Mouse (Mus musculus): ENCODE data around the gene Mrps18c. TPM values are rescaled to one million over a fixed set of nuclear protein-coding genes. Genes with fewer than 3 reads are reported as not detected.

The Mrps18c gene
- polyA plus RNA-seq, 1 experiment, result 7.0 TPM

GRCm38 (mm10) chr5:100837907-100838306 lies 39.5 kb downstream of the Mrps18c start:
- Histone ChIP-seq H3K4me3 (ENCODE audit: extremely low read depth, insufficient read depth, insufficient read length) (no peak overlapping the region), H3K36me3 (ENCODE audit: control insufficient read depth, insufficient read depth, low read length) (no peaks in the 10 kb centered on the region), H3K4me1 (ENCODE audit: control insufficient read depth, insufficient read depth, insufficient read length) (no peaks in the 10 kb centered on the region), H3K27me3 (ENCODE audit: control insufficient read depth, insufficient read depth, low read length) (no peaks in the 10 kb centered on the region), H3K27ac (ENCODE audit: insufficient read depth, low read length) (no peak overlapping the region)
- no peak for DNase-seq (ENCODE audit: low read depth in 1 of 2, low spot score in 2 of 2)
- WGBS, result 91% methylated on average over 7 of the region's 7 CpGs
- TF ChIP-seq POLR2A (IDR thresholded peaks at IDR 0.05; ENCODE audit: low read depth, low read length) (no peak), CTCF (IDR thresholded peaks at IDR 0.05; ENCODE audit: extremely low read depth, insufficient read depth, insufficient read length, insufficient replicate concordance) (no peak)

GRCm38 (mm10) chr5:100844485-100844884 lies 46.1 kb downstream of the Mrps18c start:
- 0 out of 2 replicates have a peak, but pooled peaks cover 4% of the 10 kb centered on the region for H3K4me1 ChIP-seq (ENCODE audit: control insufficient read depth, insufficient read depth, insufficient read length)
- H3K4me3 ChIP-seq (ENCODE audit: extremely low read depth, insufficient read depth, insufficient read length), result no peak overlapping the region
- H3K27ac ChIP-seq (ENCODE audit: insufficient read depth, low read length), result no peak overlapping the region
- 68% methylated on average over 3 of the region's 3 CpGs for WGBS
- no peaks in the 10 kb centered on the region for H3K27me3 ChIP-seq (ENCODE audit: control insufficient read depth, insufficient read depth, low read length)
- H3K36me3 ChIP-seq (ENCODE audit: control insufficient read depth, insufficient read depth, low read length), result no peaks in the 10 kb centered on the region
- TF ChIP-seq CTCF (IDR thresholded peaks at IDR 0.05; ENCODE audit: extremely low read depth, insufficient read depth, insufficient read length, insufficient replicate concordance), result no peak
- TF ChIP-seq POLR2A (IDR thresholded peaks at IDR 0.05; ENCODE audit: low read depth, low read length), result no peak
- no peak for DNase-seq (ENCODE audit: low read depth in 1 of 2, low spot score in 2 of 2)

- Histone ChIP-seq H3K36me3 (ENCODE audit: control insufficient read depth, insufficient read depth, low read length) (no peaks in the 10 kb centered on the region), H3K27ac (ENCODE audit: insufficient read depth, low read length) (peak within 1 kb of the TSS; percentile 21; the same call in 1 of the 2 replicates), H3K4me3 (ENCODE audit: extremely low read depth, insufficient read depth, insufficient read length) (peak within 1 kb of the TSS; percentile 68), H3K4me1 (ENCODE audit: control insufficient read depth, insufficient read depth, insufficient read length) (0 out of 2 replicates have a peak, but pooled peaks cover 4% of the 10 kb centered on the region), H3K27me3 (ENCODE audit: control insufficient read depth, insufficient read depth, low read length) (no peaks in the 10 kb centered on the region)
- TF ChIP-seq CTCF (IDR thresholded peaks at IDR 0.05; ENCODE audit: extremely low read depth, insufficient read depth, insufficient read length, insufficient replicate concordance), result no peak
- TF ChIP-seq POLR2A (IDR thresholded peaks at IDR 0.05; ENCODE audit: low read depth, low read length), result no peak
- DNase-seq (ENCODE audit: low read depth in 1 of 2, low spot score in 2 of 2), result no peak
- WGBS, result 3% methylated on average over 16 of the region's 16 CpGs
Observed at GRCm38 (mm10) chr5:100845485-100845847, 47.0 kb downstream of the Mrps18c start, which contains the start of gene Gpat3. TSS of gene Gpat3 (plus strand) at chr5:100845713.

GRCm38 (mm10) chr5:100845848-100846598 lies 47.6 kb downstream of the Mrps18c start:
- WGBS, result under 1% methylated on average over 52 of the region's 52 CpGs
- Histone ChIP-seq H3K4me3 (ENCODE audit: extremely low read depth, insufficient read depth, insufficient read length) (peak overlapping the region; percentile 68), H3K27ac (ENCODE audit: insufficient read depth, low read length) (peak overlapping the region; percentile 21; the same call in 1 of the 2 replicates), H3K27me3 (ENCODE audit: control insufficient read depth, insufficient read depth, low read length) (no peaks in the 10 kb centered on the region), H3K4me1 (ENCODE audit: control insufficient read depth, insufficient read depth, insufficient read length) (0 out of 2 replicates have a peak, but pooled peaks cover 4% of the 10 kb centered on the region), H3K36me3 (ENCODE audit: control insufficient read depth, insufficient read depth, low read length) (no peaks in the 10 kb centered on the region)
- TF ChIP-seq CTCF (IDR thresholded peaks at IDR 0.05; ENCODE audit: extremely low read depth, insufficient read depth, insufficient read length, insufficient replicate concordance) (no peak), POLR2A (IDR thresholded peaks at IDR 0.05; ENCODE audit: low read depth, low read length) (no peak)
- peak in 1 of 2 experiments; percentile 68 for DNase-seq (ENCODE audit: low read depth in 1 of 2, low spot score in 2 of 2)

- TF ChIP-seq POLR2A (IDR thresholded peaks at IDR 0.05; ENCODE audit: low read depth, low read length), result no peak
- H3K27ac ChIP-seq (ENCODE audit: insufficient read depth, low read length), result peak overlapping the region; percentile 21; the same call in 1 of the 2 replicates
- H3K4me1 ChIP-seq (ENCODE audit: control insufficient read depth, insufficient read depth, insufficient read length), result 0 out of 2 replicates have a peak, but pooled peaks cover 4% of the 10 kb centered on the region
- DNase-seq (ENCODE audit: low read depth in 1 of 2, low spot score in 2 of 2), result no peak
- H3K4me3 ChIP-seq (ENCODE audit: extremely low read depth, insufficient read depth, insufficient read length), result peak overlapping the region; percentile 68
- H3K27me3 ChIP-seq (ENCODE audit: control insufficient read depth, insufficient read depth, low read length), result no peaks in the 10 kb centered on the region
- WGBS, result 1% methylated on average over 22 of the region's 22 CpGs
- H3K36me3 ChIP-seq (ENCODE audit: control insufficient read depth, insufficient read depth, low read length), result no peaks in the 10 kb centered on the region
Observed at GRCm38 (mm10) chr5:100846599-100846920, 48.1 kb downstream of the Mrps18c start.

GRCm38 (mm10) chr5:100847143-100847542 lies 48.7 kb downstream of the Mrps18c start:
- TF ChIP-seq POLR2A (IDR thresholded peaks at IDR 0.05; ENCODE audit: low read depth, low read length) (no peak), CTCF (IDR thresholded peaks at IDR 0.05; ENCODE audit: extremely low read depth, insufficient read depth, insufficient read length, insufficient replicate concordance) (no peak)
- H3K4me1 ChIP-seq (ENCODE audit: control insufficient read depth, insufficient read depth, insufficient read length), result 0 out of 2 replicates have a peak, but pooled peaks cover 4% of the 10 kb centered on the region
- WGBS, result 3% methylated on average over 2 of the region's 2 CpGs
- H3K4me3 ChIP-seq (ENCODE audit: extremely low read depth, insufficient read depth, insufficient read length), result peak overlapping the region; percentile 68; the same call in 1 of the 2 replicates
- no peak for DNase-seq (ENCODE audit: low read depth in 1 of 2, low spot score in 2 of 2)
- no peak overlapping the region for H3K27ac ChIP-seq (ENCODE audit: insufficient read depth, low read length)
- H3K27me3 ChIP-seq (ENCODE audit: control insufficient read depth, insufficient read depth, low read length), result no peaks in the 10 kb centered on the region
- H3K36me3 ChIP-seq (ENCODE audit: control insufficient read depth, insufficient read depth, low read length), result no peaks in the 10 kb centered on the region

GRCm38 (mm10) chr5:100853963-100854362 lies 55.5 kb downstream of the Mrps18c start:
- H3K36me3 ChIP-seq (ENCODE audit: control insufficient read depth, insufficient read depth, low read length), result no peaks in the 10 kb centered on the region
- H3K27me3 ChIP-seq (ENCODE audit: control insufficient read depth, insufficient read depth, low read length), result no peaks in the 10 kb centered on the region
- peaks cover 10% of the 10 kb centered on the region for H3K4me1 ChIP-seq (ENCODE audit: control insufficient read depth, insufficient read depth, insufficient read length)
- no peak overlapping the region for H3K4me3 ChIP-seq (ENCODE audit: extremely low read depth, insufficient read depth, insufficient read length)
- DNase-seq (ENCODE audit: low read depth in 1 of 2, low spot score in 2 of 2), result no peak
- H3K27ac ChIP-seq (ENCODE audit: insufficient read depth, low read length), result no peak overlapping the region
- TF ChIP-seq POLR2A (IDR thresholded peaks at IDR 0.05; ENCODE audit: low read depth, low read length), result no peak
- TF ChIP-seq CTCF (IDR thresholded peaks at IDR 0.05; ENCODE audit: extremely low read depth, insufficient read depth, insufficient read length, insufficient replicate concordance), result no peak
- 81% methylated on average over 4 of the region's 4 CpGs for WGBS

Other genes with a start within 250 kb of the Mrps18c start
- gene Plac8, start 226.4 kb upstream of the Mrps18c start, polyA plus RNA-seq (2012; rRNA removed), result 322 and 350 TPM in 2 replicates
- 43.1 and 84.8 TPM in 2 replicates for gene Coq2, start 123.5 kb upstream of the Mrps18c start, polyA plus RNA-seq (2012; rRNA removed)
- gene Hpse, start 78.9 kb upstream of the Mrps18c start, polyA plus RNA-seq (2012; rRNA removed), result 7.3 and 22.2 TPM in 2 replicates
- gene Helq, start within 50 bp of the Mrps18c start, polyA plus RNA-seq (2012; rRNA removed), result 7.2 and 8.8 TPM in 2 replicates
- gene Abraxas1, start 22.3 kb downstream of the Mrps18c start, polyA plus RNA-seq (2012; rRNA removed), result 2.3 and 2.8 TPM in 2 replicates
- 1.1 and 1.4 TPM in 2 replicates for gene Gpat3, start 47.1 kb downstream of the Mrps18c start, polyA plus RNA-seq (2012; rRNA removed)

All from spleen, adult 2 months (tissue).